In the genomic region with DNA sequence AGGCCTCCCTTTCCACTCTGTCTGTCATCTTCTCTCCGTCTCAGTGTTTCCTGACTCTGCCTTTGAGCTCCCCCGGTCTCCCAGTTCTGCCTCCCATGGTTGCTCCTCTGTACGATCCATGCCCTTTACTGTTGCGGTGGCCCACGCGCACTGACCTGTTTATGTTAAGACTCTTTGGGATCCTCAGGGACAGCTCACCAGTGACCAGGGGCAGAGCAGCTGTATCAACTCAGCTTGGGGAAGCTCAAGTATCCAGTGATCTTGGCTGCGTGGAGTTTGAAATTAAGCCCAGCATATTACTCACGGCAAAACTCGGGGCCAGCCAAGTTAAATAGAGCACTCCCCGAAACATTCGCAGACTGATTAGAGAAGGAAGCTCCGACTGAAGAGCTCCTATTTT, we compare ENCODE assay signal across 9 mouse cellular contexts.
DNase-seq lines count a peak whose midpoint lies in the region; ATAC-seq lines count a peak whose summit lies in the region.
"Had no signal": no experiment of that assay in that cellular context is flagged by ENCODE, and none has a peak within 500 bp of the region (broad histone marks: within the 10 kb centered on the region; RNA-seq: fewer than 3 reads in every experiment).

No protein-coding gene starts in this region.

- H3K36me3 ChIP-seq in kidney, embryonic 16.5 days (ENCODE audit: insufficient read depth, low read length): no peaks in the 10 kb centered on the region
- H3K36me3 ChIP-seq in midbrain, embryonic 16.5 days (ENCODE audit: control insufficient read depth, insufficient read depth, low read length): no peaks in the 10 kb centered on the region

- H3K27me3 ChIP-seq in kidney, embryonic 16.5 days (ENCODE audit: insufficient read depth, low read length): no peaks in the 10 kb centered on the region
- no peaks in the 10 kb centered on the region for H3K27me3 ChIP-seq in midbrain, embryonic 16.5 days (ENCODE audit: control insufficient read depth, insufficient read depth, low read depth, low read length)

- WGBS in kidney, embryonic 16.5 days: 30% methylated on average over 12 of the region's 12 CpGs
- WGBS in midbrain, embryonic 16.5 days: 88% methylated on average over 12 of the region's 12 CpGs

- no peaks in the 10 kb centered on the region for H3K9me3 ChIP-seq in kidney, embryonic 16.5 days (ENCODE audit: low read length)
- H3K9me3 ChIP-seq in midbrain, embryonic 16.5 days (replicated peaks; ENCODE audit: control insufficient read depth, low read length, poor library complexity, severe bottlenecking): no peaks in the 10 kb centered on the region; the same call in 1 of the 2 replicates

- peak overlapping the region; percentile 28; the same call in 1 of the 2 replicates for H3K4me2 ChIP-seq in kidney, embryonic 16.5 days (replicated peaks; ENCODE audit: low read depth, low read length)
- no peak overlapping the region for H3K4me2 ChIP-seq in midbrain, embryonic 16.5 days (ENCODE audit: low read length)

- H3K27ac ChIP-seq in kidney, embryonic 16.5 days (ENCODE audit: low read length): peak overlapping the region; percentile 73
- no peak overlapping the region for H3K27ac ChIP-seq in midbrain, embryonic 16.5 days (ENCODE audit: low read length)

- 0 out of 2 replicates have a peak, but pooled peaks cover 3% of the 10 kb centered on the region for H3K4me1 ChIP-seq in kidney, embryonic 16.5 days (ENCODE audit: insufficient read depth, low read length)
- H3K4me1 ChIP-seq in midbrain, embryonic 16.5 days (ENCODE audit: control insufficient read depth, insufficient read depth, low read length): no peaks in the 10 kb centered on the region

- intact Hi-C loops in gastrocnemius, postnatal 14 days (cut with DNase I; ENCODE audit: low total_unique reads): no loop called here

- peak; percentile 80 for ATAC-seq in kidney, embryonic 16.5 days (ENCODE audit: low FRiP score, low TSS enrichment)
- ATAC-seq in midbrain, embryonic 16.5 days: no peak

- no peak overlapping the region for H3K9ac ChIP-seq in kidney, embryonic 16.5 days (replicated peaks; ENCODE audit: low read length)
- no peak overlapping the region for H3K9ac ChIP-seq in midbrain, embryonic 16.5 days (ENCODE audit: low read depth, low read length)

- DNase-seq in adrenal gland, postnatal 14 days: peak; percentile 12
- DNase-seq in adrenal gland, adult 2 months: no peak
- DNase-seq in gastrocnemius, postnatal 14 days: peak; percentile 72
- peak; percentile 39 for DNase-seq in ovary, postnatal 36 days (ENCODE audit: low spot score)
- no peak for DNase-seq in Muller cell, postnatal 12 days (ENCODE audit: inconsistent ontology term)
- no peak for DNase-seq in spleen, postnatal 10 days (ENCODE audit: low spot score in 2 of 2)
- DNase-seq: cerebellum, postnatal 25 days had no signal

- H3K4me3 ChIP-seq in kidney, embryonic 16.5 days (ENCODE audit: low read length): no peak overlapping the region; the same call in 1 of the 2 replicates
- no peak overlapping the region for H3K4me3 ChIP-seq in midbrain, embryonic 16.5 days (ENCODE audit: low read depth, low read length)

Comparison
In these comparisons a context has a peak if more than half of its experiments do, and no peak if none do; other contexts are left out.
1. DNase-seq: peak in adrenal gland, postnatal 14 days (single experiment), gastrocnemius, postnatal 14 days (single experiment) and ovary, postnatal 36 days (single experiment); none in adrenal gland, adult 2 months (single experiment), Muller cell, postnatal 12 days (single experiment) and spleen, postnatal 10 days (0 of 2).